Mouse (Mus musculus): Measurements from ENCODE around the gene Atf5. TPM values are rescaled to one million over a fixed set of nuclear protein-coding genes. Genes with fewer than 3 reads are reported as not detected.
A peak's percentile ranks its signal among the peaks of the same experiment; 100 is the strongest.

The Atf5 gene
- polyA plus RNA-seq, 1 experiment from 2014 or later: 1.9 TPM

DNA sequence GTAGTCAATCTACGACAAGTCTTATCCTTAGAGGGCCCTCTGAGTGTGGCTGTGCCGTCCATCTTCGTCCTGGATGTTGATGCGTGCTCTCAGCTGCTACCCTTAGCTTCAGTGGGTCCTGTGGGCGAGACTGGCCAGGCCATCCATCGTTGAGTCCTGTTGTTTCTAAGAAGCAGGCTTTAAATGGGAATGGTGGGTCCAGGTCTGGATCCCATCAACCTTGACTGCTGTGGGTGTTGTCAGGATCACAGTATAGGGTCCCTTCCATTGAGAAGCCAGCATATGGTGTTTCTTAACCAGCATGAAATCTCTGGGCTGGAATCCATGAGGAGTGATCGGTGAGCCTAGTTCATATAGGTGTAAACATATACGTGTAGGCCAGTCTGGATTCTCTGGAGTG is 36.4 kb downstream of the Atf5 start:
- no peak overlapping the region for H3K9ac ChIP-seq (ENCODE audit: low read depth, low read length)
- no peaks in the 10 kb centered on the region for H3K27me3 ChIP-seq (ENCODE audit: control insufficient read depth, insufficient read depth, low read length)
- WGBS: 90% methylated on average over 8 of the region's 8 CpGs
- H3K36me3 ChIP-seq (ENCODE audit: control insufficient read depth, insufficient read depth, low read length): no peaks in the 10 kb centered on the region
- H3K27ac ChIP-seq (ENCODE audit: low read depth, low read length): no peak overlapping the region
- no peak overlapping the region for H3K4me3 ChIP-seq (ENCODE audit: low read depth, low read length)
- no peak for ATAC-seq (ENCODE audit: low FRiP score)
- no peak overlapping the region for H3K4me2 ChIP-seq (replicated peaks; ENCODE audit: low read depth, low read length)
- H3K9me3 ChIP-seq (ENCODE audit: control insufficient read depth, low read length): no peaks in the 10 kb centered on the region
- no peaks in the 10 kb centered on the region for H3K4me1 ChIP-seq (replicated peaks; ENCODE audit: control insufficient read depth, insufficient read depth, low read length)
- no peak for DNase-seq (ENCODE audit: low spot score)

DNA sequence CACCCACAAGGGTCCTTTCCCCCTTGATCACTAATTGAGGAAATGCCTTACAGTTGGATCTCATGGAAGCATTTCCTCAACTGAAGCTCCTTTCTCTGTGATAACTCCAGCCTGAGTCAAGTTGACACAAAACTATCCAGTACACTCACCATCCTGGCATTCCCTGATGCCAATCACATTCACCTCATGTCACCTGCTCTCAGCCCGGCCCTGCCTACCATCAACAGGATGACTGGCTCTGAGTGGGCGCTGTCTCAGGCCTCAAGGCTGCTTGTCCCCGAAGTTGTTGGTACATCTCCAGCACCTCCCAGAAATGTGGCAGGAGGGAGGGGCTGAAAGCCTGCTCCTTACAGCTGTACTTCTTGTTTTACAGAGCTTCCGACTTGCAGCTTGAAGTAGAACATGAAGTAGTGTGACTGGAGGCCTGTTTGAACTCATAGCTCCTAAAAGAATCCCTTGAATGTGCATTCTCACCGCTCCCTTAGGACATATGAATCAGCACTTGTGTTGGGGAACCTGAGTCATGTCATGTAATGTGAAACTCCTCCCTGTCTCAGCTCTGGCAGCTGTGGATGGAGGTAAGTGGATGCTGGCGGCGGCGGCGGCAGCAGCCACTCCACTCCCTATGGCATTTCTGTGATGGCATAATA is 39.5 kb downstream of the Atf5 start:
- Histone ChIP-seq H3K9ac (ENCODE audit: low read depth, low read length) (no peak overlapping the region), H3K4me1 (replicated peaks; ENCODE audit: control insufficient read depth, insufficient read depth, low read length) (no peaks in the 10 kb centered on the region), H3K36me3 (ENCODE audit: control insufficient read depth, insufficient read depth, low read length) (no peaks in the 10 kb centered on the region), H3K9me3 (ENCODE audit: control insufficient read depth, low read length) (no peaks in the 10 kb centered on the region), H3K4me3 (ENCODE audit: low read depth, low read length) (no peak overlapping the region), H3K4me2 (replicated peaks; ENCODE audit: low read depth, low read length) (no peak overlapping the region), H3K27me3 (ENCODE audit: control insufficient read depth, insufficient read depth, low read length) (no peaks in the 10 kb centered on the region), H3K27ac (ENCODE audit: low read depth, low read length) (no peak overlapping the region)
- DNase-seq (ENCODE audit: low spot score): no peak
- 89% methylated on average over 9 of the region's 9 CpGs for WGBS
- ATAC-seq (ENCODE audit: low FRiP score): no peak

DNA sequence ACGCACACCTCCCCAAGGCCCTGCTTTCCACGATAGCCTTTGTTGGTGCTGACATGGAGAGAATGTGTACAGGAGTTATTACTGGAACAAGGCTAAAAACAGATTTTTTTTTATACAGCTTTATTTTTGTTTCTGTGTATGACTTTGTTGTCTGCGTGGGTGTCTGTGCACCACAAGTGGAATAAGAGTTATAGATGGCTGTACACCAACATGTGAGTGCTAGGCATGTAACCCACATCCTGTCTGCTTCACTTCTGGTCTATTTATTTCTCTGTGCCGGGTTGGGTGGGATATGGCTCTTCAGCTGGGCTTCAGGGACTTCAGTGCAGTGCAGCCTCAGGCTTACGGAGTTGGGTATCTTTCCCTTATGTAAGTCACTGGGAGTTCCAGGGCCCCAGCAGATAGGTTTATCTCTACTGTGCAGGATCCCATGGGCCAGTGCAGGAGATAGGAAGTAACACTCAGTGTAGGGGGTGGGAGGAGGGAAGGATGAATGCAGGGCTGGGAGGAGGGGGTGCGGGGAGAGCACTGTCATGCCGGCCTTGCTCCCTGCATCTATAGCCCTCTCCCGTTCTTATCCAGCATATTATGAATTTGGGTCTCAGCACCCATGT is 43.8 kb downstream of the Atf5 start:
- Histone ChIP-seq H3K4me2 (replicated peaks; ENCODE audit: low read depth, low read length) (no peak overlapping the region), H3K4me1 (replicated peaks; ENCODE audit: control insufficient read depth, insufficient read depth, low read length) (no peaks in the 10 kb centered on the region), H3K9me3 (ENCODE audit: control insufficient read depth, low read length) (no peaks in the 10 kb centered on the region), H3K27me3 (ENCODE audit: control insufficient read depth, insufficient read depth, low read length) (no peaks in the 10 kb centered on the region), H3K27ac (ENCODE audit: low read depth, low read length) (no peak overlapping the region), H3K36me3 (ENCODE audit: control insufficient read depth, insufficient read depth, low read length) (0 out of 2 replicates have a peak, but pooled peaks cover 5% of the 10 kb centered on the region), H3K4me3 (ENCODE audit: low read depth, low read length) (no peak overlapping the region), H3K9ac (ENCODE audit: low read depth, low read length) (no peak overlapping the region)
- ATAC-seq (ENCODE audit: low FRiP score): no peak
- 92% methylated on average over 8 of the region's 8 CpGs for WGBS
- no peak for DNase-seq (ENCODE audit: low spot score)

DNA sequence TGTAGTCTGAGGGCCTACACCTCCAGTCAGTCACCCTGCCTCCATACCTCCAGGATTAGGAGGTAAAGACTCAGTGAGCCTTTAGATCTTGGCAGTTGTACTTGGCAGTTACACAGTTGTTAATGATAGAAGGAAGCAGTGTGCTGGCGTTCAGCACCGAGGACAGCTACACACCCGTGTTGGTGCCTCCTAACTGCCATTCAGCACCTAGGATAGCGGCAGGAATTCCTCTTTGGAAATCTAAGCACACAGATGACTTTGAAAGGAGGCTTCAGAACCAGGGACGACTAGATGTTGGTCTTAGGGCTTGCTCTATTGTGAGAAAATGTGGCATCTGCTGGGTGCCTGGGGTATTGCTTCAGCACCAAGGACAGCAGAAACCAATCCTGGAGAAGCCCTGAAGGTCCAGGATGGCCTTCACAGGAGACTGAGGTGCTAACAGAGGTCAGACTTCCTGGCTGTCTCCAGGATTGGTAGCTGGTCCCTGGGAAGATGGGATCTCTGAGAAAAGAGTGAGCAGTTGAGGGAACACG is 46.3 kb downstream of the Atf5 start:
- Histone ChIP-seq H3K4me1 (replicated peaks; ENCODE audit: control insufficient read depth, insufficient read depth, low read length) (no peaks in the 10 kb centered on the region), H3K9me3 (ENCODE audit: control insufficient read depth, low read length) (no peaks in the 10 kb centered on the region), H3K4me3 (ENCODE audit: low read depth, low read length) (no peak overlapping the region), H3K27me3 (ENCODE audit: control insufficient read depth, insufficient read depth, low read length) (no peaks in the 10 kb centered on the region), H3K9ac (ENCODE audit: low read depth, low read length) (no peak overlapping the region), H3K4me2 (replicated peaks; ENCODE audit: low read depth, low read length) (no peak overlapping the region), H3K27ac (ENCODE audit: low read depth, low read length) (no peak overlapping the region), H3K36me3 (ENCODE audit: control insufficient read depth, insufficient read depth, low read length) (0 out of 2 replicates have a peak, but pooled peaks cover 5% of the 10 kb centered on the region)
- WGBS: 12% methylated on average over 6 of the region's 6 CpGs
- peak; percentile 79 for DNase-seq (ENCODE audit: low spot score)
- ATAC-seq (ENCODE audit: low FRiP score): no peak

DNA sequence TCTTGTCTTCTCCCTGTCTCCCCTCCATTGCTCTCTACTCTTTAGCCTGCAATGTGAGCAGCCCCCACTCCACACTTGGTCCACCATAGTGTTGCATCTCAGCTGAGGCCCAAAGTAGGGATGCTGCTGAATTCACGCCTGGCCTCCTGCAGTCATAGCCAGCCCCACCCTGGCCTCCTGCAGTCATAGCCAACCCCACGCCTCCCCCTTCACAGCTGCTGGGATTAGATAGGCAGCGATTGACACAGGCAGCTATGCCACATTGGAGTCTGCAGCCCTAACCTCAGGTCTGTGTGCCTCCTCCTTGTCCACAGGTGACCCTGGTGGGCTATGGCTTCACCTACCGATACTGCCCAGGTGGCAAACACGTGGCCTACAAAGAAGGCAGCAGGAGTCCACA is 48.3 kb downstream of the Atf5 start:
- H3K9me3 ChIP-seq (ENCODE audit: control insufficient read depth, low read length): no peaks in the 10 kb centered on the region
- H3K4me3 ChIP-seq (ENCODE audit: low read depth, low read length): no peak overlapping the region
- H3K9ac ChIP-seq (ENCODE audit: low read depth, low read length): no peak overlapping the region
- no peaks in the 10 kb centered on the region for H3K27me3 ChIP-seq (ENCODE audit: control insufficient read depth, insufficient read depth, low read length)
- H3K36me3 ChIP-seq (ENCODE audit: control insufficient read depth, insufficient read depth, low read length): 0 out of 2 replicates have a peak, but pooled peaks cover 5% of the 10 kb centered on the region
- 87% methylated on average over 5 of the region's 5 CpGs for WGBS
- DNase-seq (ENCODE audit: low spot score): no peak
- ATAC-seq (ENCODE audit: low FRiP score): no peak
- no peak overlapping the region for H3K4me2 ChIP-seq (replicated peaks; ENCODE audit: low read depth, low read length)
- no peak overlapping the region for H3K27ac ChIP-seq (ENCODE audit: low read depth, low read length)
- H3K4me1 ChIP-seq (replicated peaks; ENCODE audit: control insufficient read depth, insufficient read depth, low read length): no peaks in the 10 kb centered on the region

MicroRNAs within 50 kb of the gene (microRNA counts, 519-probe panel; counts per million panel counts)
- microRNA mmu-miR-707: not detected

Other genes starting within 250 kb of the Atf5 start
- 0.28 and 0.66 TPM in 2 replicates for gene Napsa, start 244.3 kb downstream of the Atf5 start, polyA plus RNA-seq (2014; fragmentation: Nextera tagmentation; extraction: Ambion mirVana)
- 1.4 and 2.1 TPM in 2 replicates for gene Kcnc3, start 226.0 kb downstream of the Atf5 start, polyA plus RNA-seq (2014; fragmentation: Nextera tagmentation; extraction: Ambion mirVana)
- 1.9 and 2.3 TPM in 2 replicates for gene Myh14, start 145.8 kb downstream of the Atf5 start, polyA plus RNA-seq (2014; fragmentation: Nextera tagmentation; extraction: Ambion mirVana)
- gene Izumo2, start 107.9 kb downstream of the Atf5 start, polyA plus RNA-seq (2014; fragmentation: Nextera tagmentation; extraction: Ambion mirVana): not detected in 2 replicates
- 32.5 and 36.7 TPM in 2 replicates for gene Vrk3, start 68.2 kb downstream of the Atf5 start, polyA plus RNA-seq (2014; fragmentation: Nextera tagmentation; extraction: Ambion mirVana)
- 3.0 and 3.7 TPM in 2 replicates for gene Zfp473, start 65.6 kb downstream of the Atf5 start, polyA plus RNA-seq (2014; fragmentation: Nextera tagmentation; extraction: Ambion mirVana)
- gene Nup62, start 570 bp downstream of the Atf5 start, polyA plus RNA-seq (2014; fragmentation: Nextera tagmentation; extraction: Ambion mirVana): 44.2 and 62.3 TPM in 2 replicates
- gene Il4i1, start 271 bp downstream of the Atf5 start, polyA plus RNA-seq (2014; fragmentation: Nextera tagmentation; extraction: Ambion mirVana): 0.60 and 1.7 TPM in 2 replicates
- 31.7 and 38.0 TPM in 2 replicates for gene Akt1s1, start 32.3 kb upstream of the Atf5 start, polyA plus RNA-seq (2014; fragmentation: Nextera tagmentation; extraction: Ambion mirVana)
- 60.9 and 65.5 TPM in 2 replicates for gene Tbc1d17, start 32.4 kb upstream of the Atf5 start, polyA plus RNA-seq (2014; fragmentation: Nextera tagmentation; extraction: Ambion mirVana)
- 26.3 and 27.6 TPM in 2 replicates for gene Pnkp, start 40.5 kb upstream of the Atf5 start, polyA plus RNA-seq (2014; fragmentation: Nextera tagmentation; extraction: Ambion mirVana)
- 314 and 331 TPM in 2 replicates for gene Ptov1, start 53.1 kb upstream of the Atf5 start, polyA plus RNA-seq (2014; fragmentation: Nextera tagmentation; extraction: Ambion mirVana)
- gene Med25, start 76.1 kb upstream of the Atf5 start, polyA plus RNA-seq (2014; fragmentation: Nextera tagmentation; extraction: Ambion mirVana): 72.7 and 76.2 TPM in 2 replicates
- 13.9 and 18.7 TPM in 2 replicates for gene Fuz, start 79.4 kb upstream of the Atf5 start, polyA plus RNA-seq (2014; fragmentation: Nextera tagmentation; extraction: Ambion mirVana)
- gene Ap2a1, start 112.8 kb upstream of the Atf5 start, polyA plus RNA-seq (2014; fragmentation: Nextera tagmentation; extraction: Ambion mirVana): 82.7 and 85.0 TPM in 2 replicates
- gene Tsks, start 126.5 kb upstream of the Atf5 start, polyA plus RNA-seq (2014; fragmentation: Nextera tagmentation; extraction: Ambion mirVana): 0.09 and 0.14 TPM in 2 replicates
- gene Cpt1c, start 158.2 kb upstream of the Atf5 start, polyA plus RNA-seq (2014; fragmentation: Nextera tagmentation; extraction: Ambion mirVana): 23.4 and 23.5 TPM in 2 replicates
- gene Prmt1, start 169.9 kb upstream of the Atf5 start, polyA plus RNA-seq (2014; fragmentation: Nextera tagmentation; extraction: Ambion mirVana): 249 and 259 TPM in 2 replicates
- 59.6 and 63.9 TPM in 2 replicates for gene Irf3, start 181.0 kb upstream of the Atf5 start, polyA plus RNA-seq (2014; fragmentation: Nextera tagmentation; extraction: Ambion mirVana)
- 54.2 and 56.8 TPM in 2 replicates for gene Bcl2l12, start 182.1 kb upstream of the Atf5 start, polyA plus RNA-seq (2014; fragmentation: Nextera tagmentation; extraction: Ambion mirVana)
- gene Scaf1, start 199.7 kb upstream of the Atf5 start, polyA plus RNA-seq (2014; fragmentation: Nextera tagmentation; extraction: Ambion mirVana): 44.0 and 49.6 TPM in 2 replicates
- 21.2 and 21.6 TPM in 2 replicates for gene Rras, start 201.3 kb upstream of the Atf5 start, polyA plus RNA-seq (2014; fragmentation: Nextera tagmentation; extraction: Ambion mirVana)
- gene Prr12, start 236.2 kb upstream of the Atf5 start, polyA plus RNA-seq (2014; fragmentation: Nextera tagmentation; extraction: Ambion mirVana): 13.0 and 16.0 TPM in 2 replicates
- gene Nosip, start 245.8 kb upstream of the Atf5 start, polyA plus RNA-seq (2014; fragmentation: Nextera tagmentation; extraction: Ambion mirVana): 58.2 and 62.7 TPM in 2 replicates
- 15.7 and 17.1 TPM in 2 replicates for gene Prrg2, start 246.0 kb upstream of the Atf5 start, polyA plus RNA-seq (2014; fragmentation: Nextera tagmentation; extraction: Ambion mirVana)